Mouse (Mus musculus): ENCODE results near the gene Slc13a5. TPM values are rescaled to one million over a fixed set of nuclear protein-coding genes. Genes with fewer than 3 reads are reported as not detected.

The Slc13a5 gene
- polyA plus RNA-seq, 1 experiment = 34.1 TPM

DNA sequence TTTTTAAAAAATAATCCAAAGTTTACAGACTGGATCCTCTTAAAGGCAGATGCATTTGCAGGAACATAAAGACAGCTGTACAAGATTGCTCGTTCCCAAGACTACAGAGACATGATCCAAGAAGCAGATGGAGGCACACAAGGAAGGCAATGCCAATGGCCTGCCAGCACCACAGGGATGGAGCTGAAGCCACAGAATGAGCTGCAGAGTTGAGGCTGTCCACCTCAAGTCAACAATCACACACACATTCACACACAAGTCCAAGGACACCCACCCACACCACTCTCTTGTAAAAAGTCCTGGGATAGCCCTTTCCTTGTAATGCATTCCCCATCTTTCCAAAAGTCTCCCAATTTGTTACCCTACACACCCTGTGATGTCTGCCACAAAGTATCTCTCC is 63.6 kb downstream of the Slc13a5 start:
- peaks cover 13% of the 10 kb centered on the region for H3K4me1 ChIP-seq (ENCODE audit: control insufficient read depth, insufficient read depth, low read length)

GRCm38 (mm10) chr11:72196506-72196905 is 70.5 kb downstream of the Slc13a5 start:
- no peaks in the 10 kb centered on the region for H3K27me3 ChIP-seq (ENCODE audit: control insufficient read depth, insufficient read depth, low read length)
- no peak for TF ChIP-seq CTCF (IDR thresholded peaks at IDR 0.05; ENCODE audit: control insufficient read depth, insufficient read depth, insufficient replicate concordance, low read depth, low read length)
- TF ChIP-seq POLR2A (IDR thresholded peaks at IDR 0.05; ENCODE audit: control insufficient read depth, low read depth, low read length) = no peak
- H3K27ac ChIP-seq (ENCODE audit: control insufficient read depth, insufficient read depth, low read depth, low read length) = no peak overlapping the region
- no peaks in the 10 kb centered on the region for H3K4me1 ChIP-seq (ENCODE audit: control insufficient read depth, insufficient read depth, low read length)
- H3K36me3 ChIP-seq (ENCODE audit: control insufficient read depth, insufficient read depth, low read length) = peaks cover 3% of the 10 kb centered on the region
- no peak overlapping the region for H3K4me3 ChIP-seq (ENCODE audit: control insufficient read depth, low read depth, low read length)

More for the DNA sequence above, 63.6 kb downstream of the Slc13a5 start:
- no peaks in the 10 kb centered on the region for H3K27me3 ChIP-seq (ENCODE audit: control insufficient read depth, insufficient read depth, low read length)
- no peak overlapping the region for H3K4me3 ChIP-seq (ENCODE audit: control insufficient read depth, low read depth, low read length)
- H3K27ac ChIP-seq (ENCODE audit: control insufficient read depth, insufficient read depth, low read depth, low read length) = no peak overlapping the region
- TF ChIP-seq CTCF (IDR thresholded peaks at IDR 0.05; ENCODE audit: control insufficient read depth, insufficient read depth, insufficient replicate concordance, low read depth, low read length) (no peak), POLR2A (IDR thresholded peaks at IDR 0.05; ENCODE audit: control insufficient read depth, low read depth, low read length) (no peak)
- peaks cover under 1% of the 10 kb centered on the region; the same call in 1 of the 2 replicates for H3K36me3 ChIP-seq (ENCODE audit: control insufficient read depth, insufficient read depth, low read length)

GRCm38 (mm10) chr11:72194259-72194658 is 72.8 kb downstream of the Slc13a5 start:
- Histone ChIP-seq H3K27ac (ENCODE audit: control insufficient read depth, insufficient read depth, low read depth, low read length) (no peak overlapping the region), H3K4me1 (ENCODE audit: control insufficient read depth, insufficient read depth, low read length) (no peaks in the 10 kb centered on the region), H3K4me3 (ENCODE audit: control insufficient read depth, low read depth, low read length) (no peak overlapping the region), H3K27me3 (ENCODE audit: control insufficient read depth, insufficient read depth, low read length) (no peaks in the 10 kb centered on the region), H3K36me3 (ENCODE audit: control insufficient read depth, insufficient read depth, low read length) (peaks cover 3% of the 10 kb centered on the region)
- TF ChIP-seq CTCF (IDR thresholded peaks at IDR 0.05; ENCODE audit: control insufficient read depth, insufficient read depth, insufficient replicate concordance, low read depth, low read length) (no peak), POLR2A (IDR thresholded peaks at IDR 0.05; ENCODE audit: control insufficient read depth, low read depth, low read length) (no peak)

Other genes with a start within 250 kb of the Slc13a5 start
- gene Aipl1, start 229.7 kb downstream of the Slc13a5 start, polyA plus RNA-seq (2012; rRNA removed) = 0.29 and 0.62 TPM in 2 replicates
- gene Pimreg, start 225.2 kb downstream of the Slc13a5 start, polyA plus RNA-seq (2012; rRNA removed) = 0.75 and 0.79 TPM in 2 replicates
- gene Pitpnm3, start 131.4 kb downstream of the Slc13a5 start, polyA plus RNA-seq (2012; rRNA removed) = 2.6 and 3.2 TPM in 2 replicates
- gene Gm43951, start 60.4 kb downstream of the Slc13a5 start, polyA plus RNA-seq (2012; rRNA removed) = 0.78 and 1.1 TPM in 2 replicates
- 19.1 and 33.1 TPM in 2 replicates for gene 4933427D14Rik, start 59.8 kb downstream of the Slc13a5 start, polyA plus RNA-seq (2012; rRNA removed)
- gene Txndc17, start 59.7 kb downstream of the Slc13a5 start, polyA plus RNA-seq (2012; rRNA removed) = 15.8 and 17.5 TPM in 2 replicates
- 21.5 and 23.5 TPM in 2 replicates for gene Med31, start 51.6 kb downstream of the Slc13a5 start, polyA plus RNA-seq (2012; rRNA removed)
- gene Xaf1, start 34.4 kb upstream of the Slc13a5 start, polyA plus RNA-seq (2012; rRNA removed) = 1.4 and 2.3 TPM in 2 replicates
- 108 and 112 TPM in 2 replicates for gene Fbxo39, start 47.2 kb upstream of the Slc13a5 start, polyA plus RNA-seq (2012; rRNA removed)
- gene Tekt1, start 95.2 kb upstream of the Slc13a5 start, polyA plus RNA-seq (2012; rRNA removed) = 184 and 205 TPM in 2 replicates
- gene Smtnl2, start 144.5 kb upstream of the Slc13a5 start, polyA plus RNA-seq (2012; rRNA removed) = 2.1 and 2.5 TPM in 2 replicates
- 0.10 TPM in 2 replicates for gene Ggt6, start 168.3 kb upstream of the Slc13a5 start, polyA plus RNA-seq (2012; rRNA removed)
- gene Mybbp1a, start 174.1 kb upstream of the Slc13a5 start, polyA plus RNA-seq (2012; rRNA removed) = 13.6 and 14.0 TPM in 2 replicates
- gene Spns2, start 222.7 kb upstream of the Slc13a5 start, polyA plus RNA-seq (2012; rRNA removed) = 11.4 and 12.1 TPM in 2 replicates

Measured in testis, adult 2 months (tissue).